Mouse (Mus musculus) cerebellum, adult 9-10 months (tissue): ENCODE data around the gene Desi2.
"Not testable (repeated sequence)": the region's sequence is repeated elsewhere in the genome, so short reads cannot be mapped to it uniquely, and the experiment has no call there.

Experiments
- DNase-seq: peaks from one replicate; pipeline ENCODE4 v3.0.0; 2022

The Desi2 gene

DNA sequence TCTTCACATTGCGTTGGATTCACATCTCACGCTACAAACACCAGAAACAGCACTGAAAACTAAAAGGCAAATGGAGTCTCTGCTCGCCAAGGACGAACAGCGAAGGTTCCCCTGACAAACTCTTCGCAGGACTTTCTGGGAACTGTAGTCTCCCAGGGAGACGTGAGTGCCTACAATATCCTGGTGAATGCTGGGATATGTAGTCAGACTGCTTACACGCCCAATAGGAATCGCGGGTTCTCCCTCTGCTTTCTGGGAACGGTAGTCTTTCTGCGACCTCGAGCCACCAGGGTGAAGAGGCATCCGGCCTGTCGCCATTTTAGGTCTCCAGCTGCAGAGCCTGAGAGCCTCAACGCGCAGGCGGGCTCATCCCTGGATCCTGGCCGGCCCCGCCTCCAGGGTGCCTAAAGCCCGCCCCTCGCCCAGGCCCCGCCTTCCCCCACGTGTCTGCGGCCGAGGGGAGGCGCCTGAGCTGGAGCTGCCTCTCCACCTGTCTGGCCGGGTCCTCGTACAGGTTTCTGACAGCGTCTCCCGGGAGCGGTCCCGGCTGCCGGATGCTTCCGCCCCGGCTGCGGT is at the start of gene Desi2:
TSS of gene Desi2 (plus strand) at position 202 of the 576 bp plus-strand sequence.
- peak; percentile 99 for DNase-seq

- DNase-seq = peak; percentile 72
Observed at GRCm38 (mm10) chr1:178146513-178146912, 40.7 kb upstream of the Desi2 start.

- not testable (repeated sequence) for DNase-seq
Observed at GRCm38 (mm10) chr1:178146915-178147314, 40.3 kb upstream of the Desi2 start.

DNA sequence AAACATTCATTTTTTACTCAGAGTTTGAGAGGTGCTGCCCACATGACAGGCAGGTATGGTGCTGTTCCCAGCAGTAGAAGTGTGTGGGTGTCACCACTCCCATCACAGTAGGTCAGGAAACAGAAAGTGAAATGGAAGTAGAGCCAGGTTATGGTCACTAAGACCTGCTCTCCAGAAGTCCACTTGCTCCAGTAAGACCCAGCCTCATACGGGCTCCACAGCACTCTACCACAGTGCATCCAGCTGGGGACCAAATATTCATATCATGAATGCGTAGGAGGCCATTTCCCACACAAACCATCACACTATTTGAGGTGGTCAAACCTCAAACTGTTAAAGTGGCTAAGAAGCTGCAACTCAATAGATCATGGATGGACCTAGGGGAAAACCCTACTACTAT is 5.0 kb upstream of the Desi2 start:
- DNase-seq = no peak

GRCm38 (mm10) chr1:178185591-178185990 is 1.6 kb upstream of the Desi2 start:
- DNase-seq = peak; percentile 37

DNA sequence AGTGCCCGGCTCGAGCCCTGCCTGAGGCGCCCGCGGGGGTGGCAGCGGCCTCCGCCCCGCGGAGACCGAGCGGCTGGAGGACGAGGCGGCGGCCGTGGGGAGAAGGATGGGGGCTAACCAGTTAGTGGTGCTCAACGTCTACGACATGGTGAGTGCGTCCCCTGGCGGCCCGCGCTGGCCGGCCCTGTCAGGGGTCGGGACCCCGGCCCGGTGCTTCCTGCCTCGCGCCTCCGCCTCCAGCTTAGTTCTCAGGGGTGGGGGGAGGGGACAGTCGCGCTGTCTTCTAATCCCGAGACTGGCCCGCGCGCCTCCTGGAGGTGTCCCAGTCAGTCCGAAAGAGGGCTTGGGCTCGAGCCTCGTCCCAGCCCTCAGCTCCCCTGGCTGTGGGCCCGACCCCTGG is 593 bp downstream of the Desi2 start:
- DNase-seq = not testable (repeated sequence)

DNA sequence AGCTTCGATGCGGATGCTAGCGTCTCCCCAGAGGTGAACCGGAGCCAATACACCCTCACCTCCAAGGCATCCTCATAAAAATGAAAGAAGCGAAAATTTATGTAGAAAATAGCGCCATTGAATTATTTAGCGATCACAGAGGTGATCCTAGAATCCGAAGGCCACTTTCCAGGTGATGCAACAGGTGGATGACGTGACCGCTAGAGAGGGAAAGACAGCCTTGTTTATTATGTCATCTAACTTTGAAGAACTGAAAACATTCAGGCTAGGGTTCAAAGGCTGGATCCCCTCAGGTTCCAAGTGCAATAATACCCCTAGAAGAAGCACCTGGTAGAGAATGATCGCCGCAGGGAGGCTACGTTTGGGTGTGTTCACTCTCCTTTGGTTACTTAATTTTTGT is 1.2 kb downstream of the Desi2 start:
- DNase-seq = peak; percentile 77

GRCm38 (mm10) chr1:178205701-178206325 is 18.6 kb downstream of the Desi2 start:
- no peak for DNase-seq

DNA sequence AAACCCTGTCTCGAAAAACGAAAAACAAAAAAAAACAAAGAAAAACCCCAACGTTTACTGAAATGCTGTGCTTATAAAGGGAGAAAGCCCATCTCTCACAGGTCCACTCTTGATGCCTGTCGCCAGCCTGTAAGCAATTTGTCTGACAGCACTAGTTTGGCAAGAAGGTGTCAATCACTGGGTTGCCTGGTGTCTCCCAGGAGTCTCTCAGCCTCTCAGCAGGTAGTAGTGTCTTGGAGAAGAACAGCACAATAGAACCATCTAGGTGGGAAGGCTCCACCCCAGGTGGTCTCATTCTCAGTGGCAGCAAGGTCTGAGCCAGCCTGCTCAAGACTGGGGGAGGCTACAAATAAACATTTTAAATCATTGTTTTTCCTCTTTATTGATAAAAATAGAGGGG is 20.6 kb downstream of the Desi2 start:
- not testable (repeated sequence) for DNase-seq

DNA sequence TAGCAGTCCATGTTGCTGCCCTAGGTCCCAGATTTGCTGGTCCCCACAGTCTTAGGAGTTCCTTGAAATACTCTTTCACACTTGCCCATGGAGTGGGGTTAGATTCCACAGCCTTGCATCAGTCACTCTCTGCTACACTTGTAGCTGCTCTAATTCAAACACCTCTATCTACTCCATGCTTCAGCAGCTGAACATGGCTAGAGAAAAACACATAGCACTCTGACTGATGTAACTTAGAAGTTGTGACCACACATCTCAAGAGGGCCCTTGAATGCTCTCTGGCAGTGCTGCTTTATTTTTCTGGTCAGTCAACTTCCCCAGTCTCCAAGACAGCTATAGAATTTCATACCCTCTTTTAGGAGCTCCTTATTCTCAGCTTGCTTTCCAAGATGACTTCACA is 22.7 kb downstream of the Desi2 start:
- DNase-seq = no peak

- DNase-seq = no peak
Observed at GRCm38 (mm10) chr1:178217157-178217556, 29.9 kb downstream of the Desi2 start.

- no peak for DNase-seq
Observed at GRCm38 (mm10) chr1:178218305-178218704, 31.1 kb downstream of the Desi2 start.

- peak; percentile 54 for DNase-seq
Observed at GRCm38 (mm10) chr1:178219166-178220077, 32.2 kb downstream of the Desi2 start.

DNA sequence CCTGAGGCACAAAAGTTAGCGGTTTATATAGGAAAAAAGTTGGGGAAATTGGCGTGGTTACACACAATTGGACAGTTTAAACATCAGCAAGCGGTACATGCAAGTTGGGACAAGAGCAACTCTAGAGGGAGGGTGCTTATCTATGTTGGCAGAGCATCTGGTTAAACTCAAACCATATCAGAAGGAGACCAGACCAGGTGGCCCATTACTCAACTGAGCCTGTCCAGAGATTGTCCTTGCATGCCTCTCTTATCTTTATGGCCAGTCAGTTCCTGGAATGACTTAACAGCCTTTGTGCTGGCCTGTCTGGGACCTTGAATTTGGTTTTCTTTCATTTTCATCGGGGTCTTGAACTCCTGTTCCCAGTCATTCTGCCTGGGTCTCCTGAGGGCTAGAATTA is 41.7 kb downstream of the Desi2 start:
- DNase-seq = not testable (repeated sequence)

DNA sequence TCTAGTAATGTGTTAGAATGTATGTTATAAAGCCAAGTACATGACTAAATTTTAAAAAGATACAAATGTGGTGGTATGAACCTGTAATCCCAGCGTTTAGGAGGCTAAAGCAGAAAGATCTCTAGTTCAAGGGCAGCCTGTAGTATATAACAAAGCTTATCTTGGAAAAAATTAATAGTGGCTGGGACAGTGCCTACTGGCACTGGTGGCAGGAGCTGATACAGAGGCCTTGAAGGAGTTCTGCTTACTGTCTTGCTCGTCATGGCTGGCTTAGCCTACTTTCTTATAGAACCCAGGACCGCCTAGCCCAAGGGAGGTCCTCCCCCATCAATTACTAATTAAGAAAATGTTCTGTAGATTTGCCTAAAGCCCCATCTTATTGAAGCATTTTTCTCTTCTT is 46.9 kb downstream of the Desi2 start:
- DNase-seq = no peak

DNA sequence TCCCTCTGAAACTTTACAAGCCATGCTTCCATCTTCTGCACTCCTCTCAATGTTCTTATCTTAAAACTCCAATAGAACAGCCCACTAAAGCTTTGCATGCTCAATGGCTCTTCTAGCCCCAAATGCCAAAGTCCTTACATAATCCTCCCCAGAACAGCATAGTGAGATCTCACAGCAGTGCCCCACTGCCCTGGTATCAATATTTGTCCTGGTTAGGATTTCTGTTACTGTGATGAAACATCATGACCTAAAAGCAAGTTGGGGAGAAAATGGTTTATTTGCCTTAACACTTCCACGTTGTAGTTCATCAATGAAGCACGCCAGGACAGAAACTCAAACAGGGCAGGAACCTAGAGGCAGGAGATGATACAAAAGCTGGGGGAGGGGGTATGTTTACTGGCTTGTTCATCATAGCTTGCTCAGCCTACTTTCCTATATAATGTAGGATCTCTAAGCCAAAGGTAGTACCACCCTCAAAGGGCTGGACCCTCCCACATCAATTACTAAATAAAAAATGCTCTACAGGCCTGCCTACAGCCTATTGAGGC is 48.8 kb downstream of the Desi2 start:
- DNase-seq = no peak

DNA sequence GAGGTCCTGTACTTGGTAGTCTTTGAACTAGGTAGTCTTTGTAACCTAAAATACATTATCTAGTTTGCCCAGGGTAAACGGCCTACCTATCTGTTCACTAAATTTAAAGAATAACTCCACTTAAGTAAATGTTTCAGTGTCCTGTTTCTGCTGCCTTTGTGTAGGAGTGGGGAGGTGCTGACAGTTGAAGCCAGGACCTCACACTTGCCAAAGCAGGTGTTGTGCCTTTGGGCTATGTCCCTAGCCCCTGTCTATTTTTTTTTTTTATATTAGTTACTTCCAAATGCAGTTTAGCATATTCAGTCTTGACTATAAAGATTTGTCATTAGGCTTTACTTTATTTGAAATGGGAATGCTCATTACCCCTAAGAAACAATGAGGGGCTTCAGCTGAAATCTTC is 51.5 kb downstream of the Desi2 start:
- DNase-seq = no peak

- DNase-seq = no peak
Observed at GRCm38 (mm10) chr1:178241884-178242508, 54.8 kb downstream of the Desi2 start.

- no peak for DNase-seq
Observed at GRCm38 (mm10) chr1:178248107-178248820, 61.0 kb downstream of the Desi2 start.

GRCm38 (mm10) chr1:178254598-178254997 is 67.4 kb downstream of the Desi2 start:
- no peak for DNase-seq

GRCm38 (mm10) chr1:178256351-178256750 is 69.1 kb downstream of the Desi2 start:
- no peak for DNase-seq

DNA sequence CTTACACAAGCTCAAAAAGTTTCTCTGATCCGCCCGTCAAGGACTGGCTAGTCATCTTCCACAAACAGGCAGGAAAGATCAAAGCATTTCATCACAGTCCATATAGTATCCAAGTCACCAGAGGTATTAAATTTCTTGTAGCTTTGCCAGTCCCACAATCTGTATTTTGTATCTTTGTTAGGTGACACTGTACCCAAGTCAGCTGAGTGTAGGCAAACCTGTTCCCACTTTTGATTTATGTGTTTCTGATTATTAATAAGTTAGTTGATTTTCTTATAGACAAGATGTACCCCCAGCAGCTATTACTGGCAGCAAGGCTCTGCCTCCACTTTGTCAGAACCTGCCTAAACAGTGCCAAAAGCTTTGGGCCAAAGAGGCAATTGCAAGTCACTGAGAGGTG is 71.6 kb downstream of the Desi2 start:
- DNase-seq = no peak
